Mouse (Mus musculus): ENCODE data around the gene BC005537.
A peak's percentile ranks its signal among the peaks of the same experiment; 100 is the strongest.
"Not testable (repeated sequence)": the region's sequence is repeated elsewhere in the genome, so short reads cannot be mapped to it uniquely, and the experiment has no call there.

The BC005537 gene

DNA sequence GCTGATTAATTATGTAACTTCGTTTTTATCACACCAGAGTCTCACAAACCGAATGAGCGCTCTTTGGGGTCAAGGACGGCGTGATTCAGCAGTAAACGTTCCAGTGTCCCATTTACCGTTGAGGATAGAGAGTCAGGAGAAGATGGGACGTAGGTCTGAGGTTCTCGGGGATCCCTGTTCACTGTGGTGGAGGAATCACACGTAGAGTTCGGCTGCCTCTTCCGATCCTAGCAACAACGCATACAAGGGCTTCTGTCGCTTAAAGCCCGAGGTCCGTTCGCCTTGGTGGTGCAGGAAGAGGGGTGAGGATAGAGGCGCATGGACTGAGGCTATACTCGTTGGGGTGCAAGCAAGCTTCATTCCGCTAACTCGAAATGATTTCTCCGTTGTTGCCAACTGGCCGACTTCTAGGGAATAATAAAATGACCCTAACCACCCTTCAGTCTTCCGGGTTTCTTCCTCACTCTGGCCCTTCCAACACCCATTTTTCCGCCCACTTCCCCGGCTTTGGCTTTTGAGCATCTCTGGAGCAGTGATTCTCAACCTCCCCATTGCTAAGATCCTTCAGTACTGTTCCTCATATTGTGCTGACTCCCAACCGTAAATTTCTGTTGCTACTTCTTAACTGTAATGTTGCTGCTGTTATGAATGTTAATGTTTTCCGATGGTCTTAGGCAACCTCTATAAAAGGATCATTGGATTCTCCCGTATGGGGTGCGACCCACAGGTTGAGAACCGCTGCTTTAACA is 1.4 kb upstream of the BC005537 start:
- DNase-seq (ENCODE audit: low read depth, low spot score): peak; percentile 60

GRCm38 (mm10) chr13:24800674-24801307 is 666 bp upstream of the BC005537 start:
- peak; percentile 98 for DNase-seq (ENCODE audit: low read depth, low spot score)

- peak; percentile 55 for DNase-seq (ENCODE audit: low read depth, low spot score)
Measured at GRCm38 (mm10) chr13:24802131-24802691, 754 bp downstream of the BC005537 start.

GRCm38 (mm10) chr13:24803196-24803595 is 1.7 kb downstream of the BC005537 start:
- DNase-seq (ENCODE audit: low read depth, low spot score): peak; percentile 25

DNA sequence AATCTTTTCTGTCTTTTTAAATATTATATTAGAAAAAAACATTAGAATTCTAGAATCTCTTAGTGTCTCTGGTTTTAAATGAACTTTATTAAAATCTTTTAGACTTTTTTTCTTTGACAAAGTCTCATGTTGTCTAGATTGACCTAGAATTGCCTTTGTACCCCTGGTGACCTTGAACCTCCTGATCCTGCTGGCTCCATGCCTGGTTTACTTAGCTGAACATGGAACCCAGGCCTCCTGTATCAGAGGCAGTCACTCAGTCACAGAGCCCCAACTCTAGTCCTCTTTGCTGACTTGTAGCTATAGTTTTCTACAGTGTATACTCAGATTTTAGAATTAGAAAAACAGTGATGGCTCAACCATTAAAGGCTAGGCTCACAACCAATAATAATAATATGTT is 4.6 kb downstream of the BC005537 start:
- DNase-seq (ENCODE audit: low read depth, low spot score): no peak

GRCm38 (mm10) chr13:24812521-24812920 is 11.1 kb downstream of the BC005537 start:
- DNase-seq (ENCODE audit: low read depth, low spot score): no peak

- no peak for DNase-seq (ENCODE audit: low read depth, low spot score)
Measured at GRCm38 (mm10) chr13:24814616-24815015, 13.2 kb downstream of the BC005537 start.

DNA sequence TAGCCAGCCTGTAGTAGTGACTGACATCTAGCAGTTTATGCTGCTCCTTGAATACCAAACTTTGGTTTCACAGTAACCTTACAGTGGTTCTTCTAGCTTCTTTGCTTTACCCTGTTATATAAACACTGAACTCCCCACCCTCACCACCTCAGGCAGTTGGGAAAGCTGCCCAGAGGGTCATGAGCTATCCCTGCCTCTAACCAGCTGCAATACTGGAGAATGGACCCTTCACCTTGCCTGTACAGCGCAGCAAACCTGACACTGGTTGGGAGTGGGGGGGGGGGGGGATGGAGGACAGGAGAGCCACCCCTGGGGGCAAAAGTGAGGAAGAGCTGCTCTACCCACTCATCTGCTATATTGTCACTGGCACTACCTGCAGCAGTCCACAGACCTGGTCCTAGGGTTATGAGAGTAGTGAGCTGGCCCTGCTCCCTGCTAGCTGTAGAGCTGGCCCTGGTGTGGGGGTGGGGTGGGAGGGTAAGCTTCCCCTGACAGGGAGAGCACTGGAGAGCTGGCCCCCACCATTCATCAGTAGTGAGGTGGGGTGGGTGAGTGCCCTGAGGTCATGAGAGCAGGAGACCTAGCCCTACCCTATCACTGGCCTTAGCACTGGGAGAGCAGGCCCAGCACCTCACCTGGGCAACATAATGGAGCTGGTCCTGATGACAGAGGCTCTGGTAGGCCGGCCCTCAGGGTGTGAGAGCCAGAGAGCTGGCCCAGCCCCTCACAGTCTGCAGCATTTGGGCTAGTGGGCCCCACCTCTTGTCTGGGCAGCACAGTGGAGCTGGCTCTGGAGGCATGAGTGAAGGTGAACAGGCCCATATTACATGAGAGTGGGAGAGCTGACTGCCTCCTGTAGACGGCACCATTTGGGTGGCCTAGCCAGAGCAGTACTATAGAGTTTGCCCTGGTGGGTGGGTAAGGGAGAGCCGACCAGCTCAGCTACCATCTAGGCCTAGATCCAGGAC is 15.0 kb downstream of the BC005537 start:
- no peak for DNase-seq (ENCODE audit: low read depth, low spot score)

DNA sequence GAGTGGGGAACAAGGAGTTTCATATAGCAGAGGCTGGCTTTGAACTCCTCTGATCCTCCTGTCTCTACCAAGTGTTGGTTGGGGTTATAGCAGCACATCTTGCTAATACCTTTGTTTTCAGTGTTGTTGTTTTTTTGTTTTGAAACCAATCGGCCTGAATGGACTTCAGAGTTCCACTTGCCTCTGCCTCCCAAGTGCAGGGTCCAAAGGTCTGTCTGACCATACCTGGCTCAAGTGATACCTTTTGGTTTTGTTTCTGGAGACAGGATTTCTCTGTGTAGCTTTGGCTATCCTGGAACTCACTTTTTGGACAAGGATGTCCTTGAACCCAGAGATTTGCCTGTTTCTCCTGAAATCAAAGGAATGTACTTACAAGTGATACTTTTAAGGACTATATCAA is 18.5 kb downstream of the BC005537 start:
- no peak for DNase-seq (ENCODE audit: low read depth, low spot score)

- no peak for DNase-seq (ENCODE audit: low read depth, low spot score)
Measured at GRCm38 (mm10) chr13:24822663-24823343, 21.3 kb downstream of the BC005537 start.

DNA sequence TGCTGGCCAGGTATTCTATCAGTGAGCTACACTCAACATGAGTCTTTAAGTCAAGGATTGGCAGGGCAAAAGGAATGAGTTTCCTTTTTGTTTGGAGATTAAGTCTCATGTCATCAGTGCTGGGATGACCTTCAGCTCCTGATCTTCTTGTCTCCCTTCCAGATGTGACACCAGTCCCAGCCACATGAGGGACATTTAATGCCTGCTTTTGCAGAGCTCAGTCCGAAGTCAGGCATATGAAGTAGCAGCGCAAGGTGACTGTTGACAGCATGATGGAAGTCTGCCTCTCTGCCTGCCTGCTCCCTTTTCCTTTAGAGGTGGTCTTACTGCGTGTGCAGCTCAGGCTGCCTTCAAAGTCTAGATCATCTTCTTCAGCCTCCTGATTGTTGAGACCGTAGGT is 23.2 kb downstream of the BC005537 start:
- no peak for DNase-seq (ENCODE audit: low read depth, low spot score)

DNA sequence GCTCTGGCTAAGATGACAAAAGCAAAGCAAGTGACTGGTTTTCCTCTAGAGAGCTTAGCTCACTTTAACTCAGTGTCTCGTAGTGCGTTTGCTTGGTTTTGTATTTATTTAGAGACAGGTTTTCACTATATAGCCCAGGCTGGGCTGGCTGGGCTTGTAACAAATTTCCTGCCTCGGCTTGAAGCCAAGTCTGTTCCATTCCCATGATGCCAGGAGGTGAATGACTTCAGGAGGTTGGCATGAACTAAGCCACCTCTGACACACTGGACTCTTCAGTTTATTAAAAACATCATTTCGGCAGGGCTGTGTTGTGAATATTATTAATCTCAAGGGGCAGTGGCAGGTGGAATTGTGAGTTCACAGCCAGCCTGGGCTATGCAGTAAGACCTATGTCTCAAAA is 24.1 kb downstream of the BC005537 start:
- DNase-seq (ENCODE audit: low read depth, low spot score): no peak

DNA sequence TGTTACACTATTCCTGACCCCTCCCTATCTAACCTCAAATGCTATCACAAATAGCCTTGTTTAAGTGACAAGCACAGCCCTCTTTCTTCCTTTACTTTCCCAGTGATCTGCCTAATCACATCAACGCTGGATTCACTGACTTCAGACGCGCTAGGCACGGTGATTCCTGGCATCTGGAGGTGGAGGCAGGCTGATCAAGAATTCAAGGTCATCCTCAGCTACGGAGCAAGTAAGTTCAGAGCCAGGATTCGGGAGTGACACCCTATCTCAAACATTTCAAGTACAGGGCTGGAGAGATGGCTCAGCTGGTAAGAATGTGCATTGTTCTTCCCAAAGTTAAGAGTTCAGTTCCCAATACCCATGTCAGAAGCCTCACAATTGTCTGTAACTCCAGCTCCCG is 24.7 kb downstream of the BC005537 start:
- DNase-seq (ENCODE audit: low read depth, low spot score): no peak

GRCm38 (mm10) chr13:24830756-24831352 is 29.4 kb downstream of the BC005537 start:
- peak; percentile 47 for DNase-seq (ENCODE audit: low read depth, low spot score)

DNA sequence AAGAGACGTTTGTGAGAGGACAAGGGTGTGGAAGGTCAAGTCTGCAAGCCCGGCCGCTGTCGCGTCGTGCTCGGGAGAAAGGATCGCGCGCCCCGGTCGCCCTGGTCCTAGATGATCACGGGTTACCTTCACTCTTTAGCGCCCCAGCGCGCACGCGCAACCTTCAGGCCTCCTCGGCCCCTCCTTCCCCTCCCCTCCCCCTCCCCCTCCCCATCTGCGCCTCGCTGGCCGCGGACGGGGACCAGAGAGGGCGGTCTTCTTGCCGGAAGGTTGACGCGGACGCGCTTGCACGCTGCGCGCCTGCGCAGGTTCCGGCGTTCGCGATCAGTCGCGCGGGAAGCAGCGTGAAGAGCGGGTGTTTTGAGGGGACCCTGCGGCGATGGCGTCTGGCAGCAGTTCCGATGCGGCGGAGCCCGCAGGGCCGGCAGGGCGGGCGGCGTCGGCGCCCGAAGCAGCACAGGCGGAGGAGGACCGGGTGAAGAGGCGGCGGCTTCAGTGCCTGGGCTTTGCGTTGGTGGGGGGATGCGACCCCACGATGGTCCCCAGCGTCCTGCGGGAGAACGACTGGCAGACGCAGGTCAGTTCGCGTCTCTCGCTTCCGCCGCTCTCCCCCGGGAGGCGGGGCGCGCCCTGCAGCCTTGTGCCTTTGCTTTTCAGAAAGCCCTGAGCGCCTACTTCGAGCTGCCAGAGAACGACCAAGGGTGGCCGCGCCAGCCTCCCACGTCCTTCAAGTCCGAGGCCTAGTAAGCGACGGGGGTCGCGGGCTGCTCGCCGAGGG is 30.1 kb downstream of the BC005537 start, which contains the start of the genes Acot13 and Tdp2:
TSS of gene Acot13 (minus strand) at position 188 of the 778 bp plus-strand sequence.
TSS of gene Tdp2 (plus strand) at position 327 of the 778 bp plus-strand sequence.
- peak; percentile 99 for DNase-seq (ENCODE audit: low read depth, low spot score)

- DNase-seq (ENCODE audit: low read depth, low spot score): no peak
Measured at GRCm38 (mm10) chr13:24832131-24832810, 30.8 kb downstream of the BC005537 start.

DNA sequence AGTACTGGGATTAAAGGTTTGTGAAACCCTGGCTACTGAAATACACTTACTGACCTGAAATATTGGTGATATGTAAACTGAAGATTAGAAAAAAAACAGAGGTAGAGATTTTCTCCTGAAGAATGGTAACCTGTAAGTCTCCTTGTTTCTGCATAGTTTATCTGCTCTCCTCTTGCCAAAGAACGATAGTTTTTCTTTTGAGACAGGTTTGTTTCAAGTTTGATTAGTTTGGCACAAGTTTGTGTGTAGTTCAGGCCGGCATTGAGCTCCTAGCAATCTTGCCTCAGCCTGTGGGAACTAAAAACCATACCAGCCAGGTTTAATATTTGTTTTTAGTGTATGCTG is 31.3 kb downstream of the BC005537 start:
- DNase-seq (ENCODE audit: low read depth, low spot score): no peak

- not testable (repeated sequence) for DNase-seq (ENCODE audit: low read depth, low spot score)
Measured at GRCm38 (mm10) chr13:24837765-24838164, 36.3 kb downstream of the BC005537 start.

DNA sequence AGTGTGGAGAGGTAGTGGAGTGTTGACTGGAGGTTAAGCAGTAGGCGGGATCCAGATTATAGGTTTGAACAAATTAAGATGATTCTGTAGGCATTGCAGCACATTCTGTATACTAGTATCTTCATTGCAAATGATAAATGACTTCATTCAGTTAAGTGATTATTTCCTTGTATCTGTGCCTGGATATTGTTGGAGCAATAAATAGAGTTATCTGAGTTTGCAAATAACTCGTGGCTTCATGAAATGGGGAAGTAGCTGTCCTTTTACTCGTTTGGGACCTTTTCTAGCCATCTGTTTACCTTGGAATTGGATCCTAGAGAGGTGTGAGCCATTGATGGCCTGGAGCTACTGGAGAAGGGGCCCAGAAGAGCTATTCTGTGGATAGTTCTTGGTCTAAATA is 38.4 kb downstream of the BC005537 start:
- no peak for DNase-seq (ENCODE audit: low read depth, low spot score)
